Mouse (Mus musculus) E14TG2a.4 (cell line): Measurements from ENCODE around the gene Dnmt3a.

Source experiments
- CTCF ChIP-seq: conservative IDR thresholded peaks from 2 replicates; pipeline ENCODE4 v1.5.1; 2014; ENCODE audit warnings: low read length
- NANOG ChIP-seq: IDR thresholded peaks from 2 replicates; pipeline ENCODE4 v1.6.1; 2014; ENCODE audit warnings: borderline replicate concordance, low read length, mixed read lengths

- TF ChIP-seq CTCF (no peak), NANOG (no peak)
These were observed 80.8 kb downstream of the Dnmt3a start for GRCm38 (mm10) chr12:3886601-3887000.
